Mouse (Mus musculus): ENCODE results near the gene Ahcyl2.
"Not testable (repeated sequence)": the region's sequence is repeated elsewhere in the genome, so short reads cannot be mapped to it uniquely, and the experiment has no call there.

- TF ChIP-seq EP300 (IDR thresholded peaks at IDR 0.05; ENCODE audit: insufficient read depth, low read depth, low read length); POLR2A (IDR thresholded peaks at IDR 0.05; ENCODE audit: insufficient read depth, low read length): not testable (repeated sequence)
Measured at GRCm38 (mm10) chr6:29760397-29760796, 7.4 kb upstream of the Ahcyl2 start.

All from ES-Bruce4 (cell line).